Mouse (Mus musculus) liver, embryonic 14.5 days (tissue): ENCODE results near the gene Ajm1.

Experiments used
- CTCF ChIP-seq: IDR thresholded peaks from 2 replicates; pipeline ENCODE4 v1.5.1; 2016; ENCODE audit warnings: antibody characterized with exemption, low read depth, control low read depth
- EP300 ChIP-seq: IDR thresholded peaks from 2 replicates; pipeline ENCODE4 v1.6.1; 2016; ENCODE audit warnings: antibody characterized with exemption, low read depth

DNA sequence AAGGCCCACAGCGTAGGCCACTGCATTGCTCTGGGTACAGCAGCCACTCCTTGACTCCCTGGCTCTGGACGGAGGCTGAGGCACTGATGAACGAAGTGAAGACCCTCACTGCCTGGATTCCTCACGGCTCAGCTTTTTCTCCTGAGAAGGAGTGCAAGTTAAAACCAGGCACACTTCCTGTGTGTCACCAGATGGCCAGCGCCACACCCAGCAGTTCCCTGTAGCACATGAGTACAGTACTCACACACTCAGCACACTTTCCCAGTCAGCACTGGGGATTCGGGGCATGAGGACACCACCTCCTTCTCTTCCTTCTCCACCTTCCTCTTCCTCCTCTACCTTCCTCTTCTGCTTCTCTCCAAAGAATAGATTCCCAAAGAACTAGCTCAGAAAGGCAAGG is 46.3 kb upstream of the Ajm1 start, which contains the start of gene Fcna:
- TF ChIP-seq EP300: no peak
- TF ChIP-seq CTCF: no peak
